Mouse (Mus musculus): ENCODE results near the gene Zscan18. TPM values are rescaled to one million over a fixed set of nuclear protein-coding genes. Genes with fewer than 3 reads are reported as not detected.
A peak's percentile ranks its signal among the peaks of the same experiment; 100 is the strongest.
"Not testable (repeated sequence)": the region's sequence is repeated elsewhere in the genome, so short reads cannot be mapped to it uniquely, and the experiment has no call there.

The Zscan18 gene
- polyA plus RNA-seq (2016; fragmentation: Nextera tagmentation; extraction: Ambion mirVana) = 10.8 and 12.0 TPM in 2 replicates

DNA sequence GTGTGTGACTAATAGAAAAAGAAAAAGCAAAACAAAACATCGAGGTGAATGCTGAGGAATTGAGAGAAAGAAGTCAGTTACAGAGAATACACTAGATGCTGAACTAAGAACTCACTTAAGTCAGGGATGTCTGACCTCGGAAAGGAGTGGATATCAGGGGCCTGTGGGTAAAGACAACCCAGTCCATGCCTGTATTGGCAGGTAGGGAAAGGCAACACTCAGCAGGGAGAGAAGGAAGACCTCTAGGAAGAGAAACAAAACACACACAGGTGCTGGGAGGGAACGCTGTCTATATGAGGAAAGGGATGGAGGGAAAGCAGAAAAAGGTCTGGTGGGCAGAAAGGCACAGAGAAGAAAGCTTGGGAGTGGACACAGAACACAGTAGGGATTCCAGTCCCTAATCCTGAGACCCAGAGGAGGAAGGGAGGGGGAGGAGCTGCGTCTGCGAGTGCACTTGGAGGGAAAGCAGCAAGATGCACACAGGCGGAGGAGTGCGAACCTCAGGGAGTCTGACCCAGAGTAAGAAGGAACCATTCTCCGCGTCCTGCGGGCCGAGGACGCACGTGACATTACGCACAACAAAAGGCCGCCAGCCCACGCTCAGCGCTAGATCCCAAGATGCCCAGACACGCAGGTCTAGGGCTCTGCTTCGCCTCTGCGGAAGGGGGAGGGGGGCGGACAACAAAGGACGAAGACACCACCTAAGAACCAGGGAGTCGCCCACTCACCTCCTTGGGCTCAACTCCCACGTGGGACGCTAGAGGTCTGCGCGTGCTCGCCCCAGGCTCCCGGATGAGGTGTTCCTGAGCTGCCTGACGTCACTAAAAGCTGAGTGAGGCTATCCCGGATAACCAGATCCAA is at the start of gene Zscan18:
Gene Zscan18, minus strand, starts transcription at position 770 of the 861 bp plus-strand sequence.
- WGBS = 6% methylated on average over 31 of the region's 31 CpGs
- H3K27ac ChIP-seq = peak within 1 kb of the TSS; percentile 88
- H3K4me3 ChIP-seq = peak within 1 kb of the TSS; percentile 56
- no peaks in the 10 kb centered on the region for H3K27me3 ChIP-seq (ENCODE audit: insufficient read depth, poor library complexity, severe bottlenecking)
- peaks cover 24% of the 10 kb centered on the region for H3K36me3 ChIP-seq
- peaks cover 9% of the 10 kb centered on the region for H3K9me3 ChIP-seq
- peak; percentile 84 for DNase-seq (ENCODE audit: low spot score)
- peaks cover 15% of the 10 kb centered on the region; the same call in 1 of the 2 replicates for H3K4me1 ChIP-seq (replicated peaks)

- no peak overlapping the region for H3K27ac ChIP-seq
- 0 out of 2 replicates have a peak, but pooled peaks cover 4% of the 10 kb centered on the region for H3K4me1 ChIP-seq (replicated peaks)
- peaks cover 60% of the 10 kb centered on the region for H3K9me3 ChIP-seq
- WGBS = 95% methylated on average over 4 of the region's 4 CpGs
- no peaks in the 10 kb centered on the region for H3K27me3 ChIP-seq (ENCODE audit: insufficient read depth, poor library complexity, severe bottlenecking)
- peak overlapping the region; percentile 62 for H3K4me3 ChIP-seq
- DNase-seq (ENCODE audit: low spot score) = no peak
- H3K36me3 ChIP-seq = peaks cover 49% of the 10 kb centered on the region
Observed at GRCm38 (mm10) chr7:12835779-12836178, 32.3 kb upstream of the Zscan18 start.

DNA sequence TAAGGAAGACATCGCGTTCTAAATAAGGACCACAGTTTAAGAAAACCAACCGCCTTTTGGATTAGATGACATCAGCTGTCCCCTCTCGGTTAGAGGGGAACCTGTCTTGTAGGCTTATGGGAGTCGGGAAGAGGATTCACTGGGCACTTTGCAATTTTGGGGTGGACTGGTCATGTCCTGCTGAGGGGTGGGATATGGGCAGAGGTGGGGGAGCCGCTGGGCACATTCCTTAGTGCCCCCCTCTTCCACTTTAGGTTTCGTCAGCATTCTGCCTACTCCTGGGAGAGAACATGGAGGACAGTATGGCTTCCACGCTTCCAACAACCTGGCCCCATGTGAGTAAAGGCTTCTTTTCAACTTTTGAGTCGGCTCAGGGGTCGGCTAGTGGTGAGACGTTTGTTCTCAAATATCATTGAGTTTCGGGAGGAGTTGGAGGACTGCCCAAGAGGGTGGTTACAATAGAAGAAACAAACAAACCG is 31.8 kb upstream of the Zscan18 start:
- peak overlapping the region; percentile 62 for H3K4me3 ChIP-seq
- H3K27ac ChIP-seq = peak overlapping the region; percentile 91
- H3K27me3 ChIP-seq (ENCODE audit: insufficient read depth, poor library complexity, severe bottlenecking) = no peaks in the 10 kb centered on the region
- 45% methylated on average over 13 of the region's 13 CpGs for WGBS
- DNase-seq (ENCODE audit: low spot score) = peak; percentile 35
- peaks cover 43% of the 10 kb centered on the region for H3K36me3 ChIP-seq
- H3K9me3 ChIP-seq = peaks cover 54% of the 10 kb centered on the region
- 0 out of 2 replicates have a peak, but pooled peaks cover 4% of the 10 kb centered on the region for H3K4me1 ChIP-seq (replicated peaks)

- DNase-seq (ENCODE audit: low spot score) = peak; percentile 89
- Histone ChIP-seq H3K27ac (peak within 1 kb of the TSS; percentile 91), H3K36me3 (peaks cover 35% of the 10 kb centered on the region), H3K4me1 (replicated peaks) (0 out of 2 replicates have a peak, but pooled peaks cover 4% of the 10 kb centered on the region), H3K4me3 (peak within 1 kb of the TSS; percentile 62), H3K9me3 (peaks cover 52% of the 10 kb centered on the region), H3K27me3 (ENCODE audit: insufficient read depth, poor library complexity, severe bottlenecking) (no peaks in the 10 kb centered on the region)
- 4% methylated on average over 47 of the region's 47 CpGs for WGBS
Observed at GRCm38 (mm10) chr7:12834162-12835120, 31.0 kb upstream of the Zscan18 start, which contains the start of gene Zfp110. TSS of gene Zfp110 (plus strand) at chr7:12834761.

DNA sequence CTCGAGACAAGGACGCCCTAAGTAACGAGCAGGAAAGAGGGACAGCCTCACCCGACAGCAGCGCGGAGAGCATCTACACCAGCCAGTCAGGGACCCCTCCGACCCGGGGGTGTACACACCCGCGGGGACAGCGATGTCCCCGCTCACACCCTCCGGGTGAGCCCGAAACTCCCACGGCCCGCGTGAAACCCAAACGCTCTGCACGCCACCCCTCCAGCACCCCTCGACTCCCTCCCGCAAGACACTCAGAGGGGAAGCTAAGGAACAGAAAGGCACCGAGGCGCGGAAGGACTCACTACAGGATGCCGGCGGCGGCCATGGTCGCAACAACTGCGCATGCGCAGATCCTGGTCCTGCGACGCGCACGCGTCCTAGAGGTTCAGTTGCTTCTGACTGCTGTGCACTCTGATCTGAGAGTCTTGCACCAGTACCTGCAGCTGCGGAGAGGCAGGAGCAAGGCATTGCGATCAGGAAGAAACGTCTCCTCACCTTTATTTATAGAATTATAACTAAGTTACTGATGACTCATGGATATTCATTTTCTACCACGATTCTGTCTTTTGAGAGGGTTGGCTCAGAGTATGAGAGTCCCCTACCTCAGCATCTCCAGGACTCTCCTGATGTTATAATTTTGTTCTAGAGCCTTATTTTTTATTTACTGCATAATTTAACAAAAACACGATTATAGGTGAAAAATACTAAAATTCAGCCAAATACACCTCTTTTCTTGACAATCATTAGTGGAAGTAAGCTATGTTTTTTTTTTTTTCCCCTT is 15.3 kb upstream of the Zscan18 start, which contains the start of gene Zfp329:
Gene Zfp329, minus strand, starts transcription at position 338 of the 775 bp plus-strand sequence.
- WGBS = 1% methylated on average over 40 of the region's 40 CpGs
- no peaks in the 10 kb centered on the region for H3K27me3 ChIP-seq (ENCODE audit: insufficient read depth, poor library complexity, severe bottlenecking)
- peaks cover 5% of the 10 kb centered on the region for H3K4me1 ChIP-seq (replicated peaks)
- peak; percentile 94 for DNase-seq (ENCODE audit: low spot score)
- peak within 1 kb of the TSS; percentile 97 for H3K27ac ChIP-seq
- peaks cover 33% of the 10 kb centered on the region for H3K36me3 ChIP-seq
- peak within 1 kb of the TSS; percentile 92 for H3K4me3 ChIP-seq
- H3K9me3 ChIP-seq = peaks cover 49% of the 10 kb centered on the region

- peaks cover 63% of the 10 kb centered on the region for H3K9me3 ChIP-seq
- H3K4me3 ChIP-seq = no peak overlapping the region
- H3K27me3 ChIP-seq (ENCODE audit: insufficient read depth, poor library complexity, severe bottlenecking) = no peaks in the 10 kb centered on the region
- WGBS = 95% methylated on average over 8 of the region's 8 CpGs
- no peak overlapping the region for H3K27ac ChIP-seq
- no peak for DNase-seq (ENCODE audit: low spot score)
- peaks cover 64% of the 10 kb centered on the region for H3K36me3 ChIP-seq
- H3K4me1 ChIP-seq (replicated peaks) = peaks cover 5% of the 10 kb centered on the region
Observed at GRCm38 (mm10) chr7:12815566-12815965, 12.1 kb upstream of the Zscan18 start.

DNA sequence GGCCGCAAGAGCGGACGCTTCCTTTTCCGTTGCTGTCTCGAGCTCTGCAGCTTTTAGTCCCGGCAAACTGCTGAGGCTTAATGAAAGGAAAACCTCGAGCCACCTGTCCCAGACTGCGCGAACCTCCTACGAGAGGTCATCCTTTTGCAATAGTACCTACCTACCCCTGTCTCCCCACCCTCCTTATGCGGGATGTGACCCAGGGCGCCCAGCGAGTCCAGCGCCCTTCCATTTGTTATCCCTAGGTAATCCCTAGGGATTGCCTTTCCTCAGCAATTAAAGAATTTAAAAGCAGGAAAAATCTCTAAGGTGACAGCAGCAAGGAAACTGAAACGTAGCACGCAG is 264 bp upstream of the Zscan18 start:
- no peaks in the 10 kb centered on the region for H3K27me3 ChIP-seq (ENCODE audit: insufficient read depth, poor library complexity, severe bottlenecking)
- H3K4me1 ChIP-seq (replicated peaks) = peaks cover 15% of the 10 kb centered on the region; the same call in 1 of the 2 replicates
- 1% methylated on average over 16 of the region's 16 CpGs for WGBS
- no peak for DNase-seq (ENCODE audit: low spot score)
- peaks cover 30% of the 10 kb centered on the region for H3K36me3 ChIP-seq
- peak overlapping the region; percentile 88 for H3K27ac ChIP-seq
- H3K9me3 ChIP-seq = peaks cover 12% of the 10 kb centered on the region
- peak overlapping the region; percentile 56 for H3K4me3 ChIP-seq

- whole genome bisulfite sequencing = 89% methylated on average over 1 of the region's 1 CpGs
- no peak overlapping the region for H3K27ac ChIP-seq
- H3K4me1 ChIP-seq (replicated peaks) = peaks cover 15% of the 10 kb centered on the region; the same call in 1 of the 2 replicates
- H3K9me3 ChIP-seq = peaks cover 19% of the 10 kb centered on the region
- no peak overlapping the region for H3K4me3 ChIP-seq
- no peak for DNase-seq (ENCODE audit: low spot score)
- no peaks in the 10 kb centered on the region for H3K27me3 ChIP-seq (ENCODE audit: insufficient read depth, poor library complexity, severe bottlenecking)
- H3K36me3 ChIP-seq = peaks cover 11% of the 10 kb centered on the region; the same call in 1 of the 2 replicates
Observed at GRCm38 (mm10) chr7:12799554-12799953, 3.9 kb downstream of the Zscan18 start.

- H3K27me3 ChIP-seq (ENCODE audit: insufficient read depth, poor library complexity, severe bottlenecking) = no peaks in the 10 kb centered on the region
- DNase-seq (ENCODE audit: low spot score) = no peak
- peaks cover 3% of the 10 kb centered on the region; the same call in 1 of the 2 replicates for H3K4me1 ChIP-seq (replicated peaks)
- no peak overlapping the region for H3K4me3 ChIP-seq
- H3K36me3 ChIP-seq = peaks cover 11% of the 10 kb centered on the region; the same call in 1 of the 2 replicates
- H3K27ac ChIP-seq = no peak overlapping the region
- H3K9me3 ChIP-seq = peaks cover 19% of the 10 kb centered on the region
- WGBS = 66% methylated on average over 2 of the region's 2 CpGs
Observed at GRCm38 (mm10) chr7:12797971-12798370, 5.5 kb downstream of the Zscan18 start.

GRCm38 (mm10) chr7:12792624-12793023 is 10.8 kb downstream of the Zscan18 start:
- not testable (repeated sequence) for H3K4me3 ChIP-seq; H3K27me3 ChIP-seq (ENCODE audit: insufficient read depth, poor library complexity, severe bottlenecking); H3K4me1 ChIP-seq (replicated peaks); DNase-seq (ENCODE audit: low spot score); H3K27ac ChIP-seq; H3K36me3 ChIP-seq
- peaks cover 16% of the 10 kb centered on the region for H3K9me3 ChIP-seq
- 93% methylated on average over 11 of the region's 11 CpGs for WGBS

GRCm38 (mm10) chr7:12788025-12788424 is 15.4 kb downstream of the Zscan18 start:
- H3K9me3 ChIP-seq = 0 out of 2 replicates have a peak, but pooled peaks cover 4% of the 10 kb centered on the region
- DNase-seq (ENCODE audit: low spot score) = no peak
- H3K4me1 ChIP-seq (replicated peaks) = peaks cover 4% of the 10 kb centered on the region; the same call in 1 of the 2 replicates
- no peak overlapping the region for H3K4me3 ChIP-seq
- H3K36me3 ChIP-seq = no peaks in the 10 kb centered on the region
- H3K27ac ChIP-seq = no peak overlapping the region
- no peaks in the 10 kb centered on the region for H3K27me3 ChIP-seq (ENCODE audit: insufficient read depth, poor library complexity, severe bottlenecking)
- 21% methylated on average over 5 of the region's 5 CpGs for WGBS
